Mouse (Mus musculus) ES-E14 (cell line): ENCODE data around the gene Ptma.

Experiments used
- CHD2 ChIP-seq: IDR thresholded peaks from 2 replicates; pipeline ENCODE4 v1.6.1; 2014; ENCODE audit warnings: mild to moderate bottlenecking, low read depth, low read length, inconsistent platforms
- HCFC1 ChIP-seq: IDR thresholded peaks from 2 replicates; pipeline ENCODE4 v1.6.1; 2012; ENCODE audit warnings: low read length, inconsistent platforms, borderline replicate concordance; ENCODE audit not compliant: insufficient read depth
- MAFK ChIP-seq: IDR thresholded peaks from 2 replicates; pipeline ENCODE4 v1.6.1; 2014; ENCODE audit warnings: mild to moderate bottlenecking, low read depth, low read length, inconsistent platforms; ENCODE audit not compliant: insufficient read depth
- ZC3H11A ChIP-seq: IDR thresholded peaks from 2 replicates; pipeline ENCODE4 v1.6.1; 2012; ENCODE audit warnings: low read depth, mild to moderate bottlenecking, inconsistent platforms, low read length, borderline replicate concordance
- ZNF384 ChIP-seq: IDR thresholded peaks from 2 replicates; pipeline ENCODE4 v1.6.1; 2012; ENCODE audit warnings: low read depth, low read length, inconsistent platforms

GRCm38 (mm10) chr1:86501114-86501532 lies 25.4 kb upstream of the Ptma start:
- no peak for TF ChIP-seq ZC3H11A
- TF ChIP-seq MAFK, result no peak
- TF ChIP-seq CHD2, result no peak
- no peak for TF ChIP-seq ZNF384
- no peak for TF ChIP-seq HCFC1
